Mouse (Mus musculus): ENCODE measurements around the gene Slc25a16. TPM values are rescaled to one million over a fixed set of nuclear protein-coding genes. Genes with fewer than 3 reads are reported as not detected.

Slc25a16 gene
- 10 to 100 TPM; 15.0 to 15.4 TPM for total RNA-seq (2021)
- long read RNA-seq, experiment 1, transcript Slc25a16-201 (9 exons, 3,145 nt): major isoform, 10 of 13 reads
- long read RNA-seq, experiment 1, partial matches to known transcripts: 0 of 13 reads
- long read RNA-seq, experiment 1, other reads (novel, unspliced or antisense): 3 of 13 reads
- long read RNA-seq, experiment 2, transcript Slc25a16-201 (9 exons, 3,145 nt): major isoform, 15 of 20 reads
- long read RNA-seq, experiment 2, partial matches to known transcripts: 1 of 20 reads
- long read RNA-seq, experiment 2, other reads (novel, unspliced or antisense): 4 of 20 reads

DNA sequence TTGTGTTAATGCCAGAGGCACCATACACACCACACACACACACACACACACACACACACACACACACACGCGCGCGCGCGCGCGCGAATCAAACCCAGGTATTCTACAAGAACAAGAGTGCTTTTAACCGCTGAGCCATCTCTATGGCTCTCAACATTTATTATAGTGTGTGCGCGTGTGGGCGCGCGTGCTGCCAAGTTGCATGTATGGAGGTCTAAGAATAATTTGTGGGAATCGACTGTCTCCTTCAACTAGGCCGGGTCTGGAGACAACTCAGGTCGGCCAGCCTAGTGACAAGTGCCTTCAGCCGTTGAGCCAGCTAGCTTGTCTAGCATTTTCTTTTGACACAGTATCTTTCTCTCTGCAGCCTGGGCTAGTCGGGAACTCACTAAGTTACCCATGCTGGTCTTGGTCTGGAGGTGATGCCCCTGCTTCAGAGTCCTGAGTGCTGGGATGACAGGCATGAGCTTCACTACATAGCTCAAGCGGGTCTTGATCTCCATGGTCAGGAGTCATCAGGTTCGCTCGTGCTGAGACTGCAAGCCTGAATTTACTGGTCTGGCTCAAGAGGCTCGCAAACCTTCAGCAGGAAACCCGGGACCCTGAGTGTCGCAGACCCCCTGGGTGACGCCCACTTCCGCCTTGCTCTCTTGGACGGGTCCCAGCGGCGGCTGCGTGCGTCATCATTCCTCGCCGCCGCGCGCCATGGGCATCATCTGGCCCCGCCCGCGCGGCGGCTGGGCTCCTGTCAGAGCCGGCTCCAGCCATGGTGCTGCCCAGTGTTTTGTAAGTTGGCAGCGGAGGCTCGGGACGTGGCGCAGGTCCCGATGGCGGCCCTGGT lies at the start of gene Slc25a16:
TSS of gene Slc25a16 (plus strand) at position 709 of the 841 bp plus-strand sequence.
- intact Hi-C loops (cut with DNase I): loop anchor here (1.0 kb wide), 1 partner anchor 128 kb away; the partner anchor contains the start of gene Ccar1
- peak; percentile 88 to 92 for DNase-seq

DNA sequence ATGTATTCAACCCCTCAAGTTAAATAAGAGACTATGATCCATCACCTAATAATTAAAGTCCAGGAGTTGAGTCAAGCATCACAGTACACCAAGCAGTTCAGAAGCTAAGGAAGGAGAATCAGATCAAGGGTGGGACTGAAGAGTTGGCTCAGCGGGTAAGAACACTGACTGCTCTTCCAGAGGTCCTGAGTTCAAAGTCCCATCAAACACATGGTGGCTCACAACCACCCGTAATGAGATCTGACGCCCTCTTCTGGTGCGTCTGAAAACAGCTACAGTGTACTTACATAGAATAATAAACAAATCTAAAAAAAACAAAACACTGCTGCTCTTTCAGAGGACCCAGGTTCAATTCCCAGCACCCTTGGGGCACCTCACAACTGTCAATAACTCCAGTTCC lies 45.6 kb upstream of the Slc25a16 start:
- DNase-seq: no peak
- intact Hi-C loops (cut with DNase I): no loop called here

DNA sequence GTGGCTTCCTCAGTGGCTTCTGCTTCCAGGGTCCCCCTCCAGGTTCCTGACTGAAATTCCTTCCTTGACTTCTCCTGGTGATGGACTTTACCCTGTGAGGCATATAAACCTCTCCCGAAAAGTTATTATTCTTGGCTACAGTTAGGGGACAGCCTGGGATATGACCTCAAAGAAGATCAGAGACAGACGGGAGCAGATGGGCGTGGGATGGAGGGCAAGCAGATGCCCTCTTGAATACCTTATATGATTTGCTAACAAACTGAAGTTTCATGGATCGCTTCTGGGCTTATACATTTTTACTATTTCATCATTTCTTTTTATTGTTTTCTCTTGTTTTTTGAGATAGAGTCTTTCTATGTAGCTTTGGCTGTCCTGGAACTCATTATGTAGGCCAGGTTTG lies 44.9 kb upstream of the Slc25a16 start:
- intact Hi-C loops (cut with DNase I): no loop called here
- no peak for DNase-seq

DNA sequence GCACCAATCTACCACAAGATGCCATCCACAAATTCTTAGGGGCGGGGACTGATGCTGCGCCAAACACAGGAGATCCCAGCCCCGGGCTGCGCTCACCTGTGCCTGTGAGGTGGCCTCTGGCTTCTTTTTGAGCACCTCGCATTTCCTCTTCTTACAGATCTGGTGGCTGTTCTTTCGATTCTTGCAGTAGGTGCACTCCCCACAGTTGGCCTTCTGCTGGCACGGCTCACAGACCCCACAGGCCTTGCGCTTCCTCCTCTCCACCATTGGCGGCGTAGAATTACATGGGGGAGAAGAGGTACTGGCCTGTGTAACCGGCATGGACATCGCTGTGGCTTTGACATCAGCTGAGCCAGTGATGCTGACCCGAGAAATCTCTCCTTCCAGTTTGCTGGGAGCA lies 42.4 kb upstream of the Slc25a16 start:
- intact Hi-C loops (cut with DNase I): no loop called here
- no peak for DNase-seq

DNA sequence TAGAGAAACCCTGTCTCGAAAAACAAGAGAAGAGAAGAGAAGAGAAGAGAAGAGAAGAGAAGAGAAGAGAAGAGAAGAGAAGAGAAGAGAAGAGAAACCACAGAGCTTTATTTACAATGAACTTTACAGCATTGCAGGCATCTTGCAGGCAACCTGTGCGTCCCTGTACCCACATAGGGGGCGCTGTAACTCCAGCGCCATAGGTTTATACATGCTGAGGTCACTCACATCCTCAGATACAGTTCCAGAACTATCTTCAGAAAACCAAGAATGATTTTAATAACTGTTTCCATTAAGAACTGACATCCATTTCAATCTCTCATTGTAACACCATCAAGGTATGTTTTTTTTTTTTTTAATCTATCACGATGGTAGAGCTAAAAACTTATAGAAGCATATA lies 39.2 kb upstream of the Slc25a16 start:
- DNase-seq: no peak
- intact Hi-C loops (cut with DNase I): no loop called here

DNA sequence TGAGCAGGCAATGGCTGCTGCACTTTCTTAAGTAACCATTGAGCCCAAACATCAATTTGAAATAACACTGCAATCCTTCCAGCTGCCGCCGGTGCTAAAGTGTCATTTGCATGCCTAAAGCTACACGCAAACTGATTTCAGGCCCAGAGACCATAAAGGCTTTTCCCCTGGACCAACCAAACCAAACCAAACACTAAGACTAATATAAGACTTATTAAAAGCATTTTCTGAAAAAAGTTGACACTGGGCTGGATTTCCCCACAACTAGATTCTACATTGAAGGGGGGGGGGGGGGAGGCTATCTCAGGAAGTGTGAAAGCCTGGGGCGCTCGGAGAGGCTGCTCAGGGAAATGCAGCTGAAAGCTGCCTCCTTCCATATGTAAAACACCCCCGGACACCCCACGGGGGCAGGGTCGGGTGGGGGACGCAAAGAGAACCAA lies 36.5 kb upstream of the Slc25a16 start:
- intact Hi-C loops (cut with DNase I): no loop called here
- DNase-seq: no peak

DNA sequence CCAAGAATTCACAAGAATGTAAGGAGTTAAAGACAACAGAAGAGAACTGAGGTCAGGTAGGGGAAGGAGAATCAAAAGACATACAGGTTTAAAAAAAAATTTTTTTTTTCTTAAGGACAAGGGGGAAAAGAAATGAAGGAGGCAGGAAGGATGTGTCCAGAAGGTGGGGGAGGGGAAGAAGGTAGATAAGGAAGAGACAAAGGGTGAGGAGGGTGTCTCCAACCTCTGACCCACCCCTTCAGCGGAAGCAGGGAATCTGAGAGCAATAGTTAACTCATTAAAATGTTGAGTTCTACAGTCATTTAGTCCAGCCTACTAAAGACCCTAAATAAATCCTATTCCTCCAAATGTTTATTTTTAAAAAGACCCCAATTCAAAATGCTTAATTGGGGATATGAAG lies 35.9 kb upstream of the Slc25a16 start:
- DNase-seq: no peak
- intact Hi-C loops (cut with DNase I): no loop called here

DNA sequence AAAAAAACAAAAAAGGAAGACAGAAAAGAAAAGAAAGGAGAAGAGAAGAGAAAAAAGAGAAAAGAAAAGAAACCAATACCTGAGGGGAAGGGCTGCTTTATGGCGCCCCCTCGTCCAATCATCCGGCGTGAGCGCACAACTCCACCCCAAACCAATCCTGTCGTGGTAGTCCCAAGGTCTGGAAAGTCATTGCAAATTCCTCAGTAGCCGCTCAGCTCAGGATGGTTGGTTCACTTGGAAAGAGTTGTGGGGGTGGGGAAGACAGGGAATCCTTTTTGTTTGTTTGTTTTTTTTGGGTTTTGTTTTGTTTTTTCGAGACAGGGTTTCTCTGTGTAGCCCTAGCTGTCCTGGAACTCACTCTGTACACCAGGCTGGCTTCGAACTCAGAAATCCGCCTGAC lies 35.0 kb upstream of the Slc25a16 start:
- no peak for DNase-seq
- intact Hi-C loops (cut with DNase I): no loop called here

DNA sequence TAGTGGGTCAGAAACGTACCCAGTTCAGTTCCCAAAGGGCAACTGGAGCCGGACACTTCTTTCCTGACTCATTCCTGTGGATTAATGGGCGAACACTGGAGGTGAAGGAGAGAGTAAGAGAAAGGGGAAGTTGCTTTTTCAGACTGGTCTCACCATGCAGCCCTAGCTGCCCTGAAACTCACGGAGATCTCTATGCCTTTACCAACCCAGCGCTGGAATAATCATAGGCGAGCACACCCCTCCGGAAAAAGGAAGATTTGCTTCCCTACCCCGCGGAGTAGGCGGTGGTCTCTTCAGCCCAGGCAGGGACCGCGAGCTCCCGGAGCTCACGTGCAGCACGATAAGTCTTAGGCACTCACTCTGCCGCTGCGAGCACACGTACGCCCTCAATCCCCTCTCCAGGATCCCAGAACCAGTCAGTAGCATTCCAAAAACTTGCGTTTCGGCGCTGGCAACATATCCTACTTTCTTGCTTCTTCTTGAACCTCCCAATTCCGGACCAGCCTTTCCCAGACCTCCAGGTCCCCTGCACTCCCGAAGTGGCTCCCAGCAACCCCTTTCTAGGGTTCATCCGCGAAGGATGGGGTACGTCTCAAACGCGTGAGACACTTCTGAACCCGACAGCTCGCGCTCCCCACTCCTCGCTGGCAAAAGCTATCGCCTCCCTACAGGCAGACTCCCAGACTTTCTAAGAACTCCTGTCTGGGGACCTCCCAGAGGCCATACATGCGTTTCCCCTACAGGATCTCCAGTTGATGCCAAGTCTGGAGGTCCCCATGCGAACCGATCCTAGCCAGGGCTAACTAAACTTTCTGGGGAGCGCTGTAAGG lies 34.2 kb upstream of the Slc25a16 start:
- peak in 1 of 2 experiments; percentile 5 for DNase-seq
- intact Hi-C loops (cut with DNase I): no loop called here

DNA sequence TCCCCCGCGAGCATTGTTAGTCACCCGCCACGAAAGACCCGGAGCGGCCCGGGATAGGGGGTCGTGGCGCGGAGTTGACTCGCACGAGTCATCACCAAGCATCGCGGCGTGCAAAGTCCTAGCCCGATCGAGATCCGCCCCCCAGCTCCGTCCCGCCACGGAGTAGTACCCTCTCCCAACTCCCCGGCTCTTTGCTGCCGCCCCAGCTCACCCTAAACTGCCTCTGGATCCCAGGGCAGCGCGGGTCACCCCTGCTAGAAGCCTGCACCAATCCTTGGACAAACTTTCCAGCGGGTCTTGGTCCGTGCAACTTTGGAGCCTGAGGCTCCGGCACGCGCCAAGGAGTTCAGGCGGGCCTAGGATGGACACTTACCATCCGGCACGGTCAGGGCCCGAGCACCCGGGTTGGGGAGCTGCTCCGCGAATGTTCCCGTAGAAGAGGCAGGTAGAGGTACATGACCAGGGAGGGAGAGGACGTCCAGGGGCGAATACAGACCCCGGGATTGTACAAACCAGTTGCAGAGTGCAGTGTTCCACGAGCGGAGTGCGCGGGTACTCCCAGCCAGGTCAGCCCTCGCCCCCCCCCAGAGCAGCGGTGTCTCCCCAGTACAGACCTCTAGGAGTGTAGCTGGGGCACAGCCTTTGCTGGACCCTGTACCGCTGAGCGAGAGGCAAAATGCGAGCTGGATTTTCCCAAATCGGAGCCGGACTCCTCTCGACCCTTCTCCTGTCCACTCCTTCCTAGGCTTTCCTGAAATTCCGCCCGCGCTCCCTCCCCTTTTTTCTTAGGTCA lies 33.4 kb upstream of the Slc25a16 start:
- intact Hi-C loops (cut with DNase I): no loop called here
- peak; percentile 35 to 56 for DNase-seq

DNA sequence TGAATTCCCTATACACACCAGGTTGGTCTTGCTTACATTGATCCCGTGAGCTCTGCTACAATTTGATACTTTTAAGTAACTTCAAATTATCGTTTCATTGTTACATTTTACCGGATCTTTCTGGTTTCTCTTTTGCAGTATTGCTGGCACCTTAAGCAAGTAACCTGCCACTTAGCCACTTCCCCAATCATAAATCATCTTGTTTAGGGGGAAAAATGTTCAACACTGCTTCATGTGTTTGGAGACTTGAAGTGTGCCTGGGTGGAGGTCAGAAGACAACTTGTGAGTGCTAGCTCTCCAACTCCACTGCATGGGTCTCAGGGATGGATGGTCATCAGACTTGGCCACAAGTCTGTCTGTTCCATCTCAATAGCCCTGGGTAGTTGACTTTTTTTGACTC lies 29.4 kb upstream of the Slc25a16 start:
- intact Hi-C loops (cut with DNase I): no loop called here
- no peak for DNase-seq

DNA sequence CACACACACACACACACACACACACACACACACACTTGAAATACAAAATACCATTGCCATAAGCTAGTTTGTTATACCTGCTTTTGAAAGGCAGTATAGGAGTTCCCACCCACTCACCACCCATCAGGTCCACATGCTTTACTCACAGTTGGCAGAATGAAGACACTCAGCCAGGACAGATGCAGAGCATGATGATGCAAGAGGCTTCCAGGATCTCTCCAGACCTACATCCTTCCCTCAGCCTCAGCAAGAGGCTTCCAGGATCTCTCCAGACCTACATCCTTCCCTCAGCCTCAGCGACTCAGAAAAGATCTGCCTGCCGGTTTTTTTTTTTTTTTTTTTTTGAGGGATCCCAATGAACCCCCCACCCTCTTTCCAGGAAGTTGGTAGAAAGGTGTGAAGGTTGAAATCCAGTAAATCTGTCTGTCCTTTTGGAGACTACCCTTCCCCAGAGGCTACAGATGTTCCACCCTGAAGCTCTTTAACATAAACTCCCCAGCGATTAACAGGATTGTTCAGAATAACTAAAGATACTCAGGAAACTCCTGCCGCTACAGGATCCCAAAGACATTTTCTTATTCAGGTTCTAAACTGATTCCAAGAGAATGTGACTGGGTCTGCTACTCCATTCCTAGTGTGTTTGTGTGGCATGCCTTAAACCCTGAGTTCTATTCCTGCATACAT lies 27.7 kb upstream of the Slc25a16 start:
- DNase-seq: no peak
- intact Hi-C loops (cut with DNase I): no loop called here

DNA sequence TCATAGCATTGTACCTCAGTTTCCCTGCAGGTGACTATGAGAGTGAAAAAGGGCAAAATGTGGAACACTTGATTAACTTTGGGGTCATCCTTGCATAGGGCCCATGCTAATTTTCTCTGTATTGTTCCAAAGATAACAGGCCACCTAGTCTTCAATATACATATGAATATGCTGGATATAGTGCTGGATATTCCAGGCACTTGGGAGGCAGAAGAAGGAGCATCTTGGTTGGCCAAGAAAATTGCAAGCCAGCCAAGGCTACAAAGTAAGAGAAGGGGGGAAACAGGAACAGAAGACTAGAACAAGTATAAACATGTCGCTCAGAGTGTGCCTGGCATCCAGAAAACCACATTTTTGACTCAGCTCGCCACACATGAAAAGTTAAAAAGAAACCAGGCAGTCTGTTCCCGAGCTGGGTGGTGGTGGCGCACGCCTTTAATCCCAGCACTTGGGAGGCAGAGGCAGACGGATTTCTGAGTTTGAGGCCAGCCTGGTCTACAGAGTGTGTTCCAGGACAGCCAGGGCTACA lies 27.0 kb upstream of the Slc25a16 start:
- intact Hi-C loops (cut with DNase I): no loop called here
- DNase-seq: no peak

DNA sequence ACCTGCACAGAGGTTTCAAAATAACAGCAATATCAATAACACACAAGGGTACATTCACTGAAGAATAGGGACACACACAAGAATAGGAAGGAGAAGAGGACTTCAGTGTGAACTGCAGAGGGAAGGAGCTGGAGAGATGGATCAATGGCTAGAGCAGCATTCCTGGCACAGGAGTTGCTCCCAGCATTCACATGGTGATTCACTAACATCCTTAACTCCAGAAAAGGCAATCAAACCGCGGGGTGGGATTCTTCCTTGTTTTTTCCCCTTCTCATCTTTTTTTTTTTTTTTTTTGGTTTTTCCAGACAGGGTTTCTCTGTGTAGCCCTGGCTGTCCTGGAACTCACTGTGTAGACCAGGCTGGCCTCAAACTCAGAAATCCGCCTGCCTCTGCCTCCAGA lies 26.0 kb upstream of the Slc25a16 start:
- intact Hi-C loops (cut with DNase I): no loop called here
- DNase-seq: no peak

DNA sequence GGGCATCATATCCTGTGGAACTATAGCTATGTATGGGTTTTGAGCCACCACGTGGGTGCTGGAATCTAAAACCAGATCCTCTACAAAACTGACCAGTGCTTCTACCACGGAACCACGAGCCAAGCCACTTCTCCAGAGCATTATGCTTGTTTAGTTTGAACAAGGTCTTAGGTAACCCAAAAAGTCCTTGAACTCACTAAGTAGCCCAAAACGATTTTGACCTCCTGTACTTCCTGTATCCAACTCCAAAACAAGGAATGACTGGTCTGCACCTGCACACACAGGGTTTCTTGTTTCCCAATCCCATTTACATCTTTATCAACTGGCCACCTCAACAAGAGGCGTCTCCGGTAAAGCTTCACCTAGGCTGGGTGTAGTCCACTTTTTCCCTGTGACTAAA lies 25.0 kb upstream of the Slc25a16 start:
- DNase-seq: no peak
- intact Hi-C loops (cut with DNase I): no loop called here

DNA sequence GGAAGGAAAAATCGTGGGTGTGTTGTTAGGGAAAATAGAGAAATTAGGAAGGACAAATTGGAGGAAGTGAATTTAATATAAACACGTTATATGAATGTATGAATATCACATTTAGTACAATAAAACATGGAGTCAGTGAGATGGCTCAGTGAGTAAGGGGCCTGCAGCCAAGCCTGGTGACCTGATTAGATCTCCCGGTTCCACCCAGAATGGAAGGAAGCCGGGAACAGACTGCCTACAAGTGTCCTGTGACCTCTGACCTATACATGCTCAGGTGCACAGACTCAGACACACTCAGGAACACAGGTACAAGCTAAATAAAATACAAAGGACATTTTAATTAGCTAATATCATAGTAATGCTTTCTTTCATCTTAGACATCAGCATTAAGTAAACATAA lies 24.4 kb upstream of the Slc25a16 start:
- intact Hi-C loops (cut with DNase I): no loop called here
- DNase-seq: no peak

DNA sequence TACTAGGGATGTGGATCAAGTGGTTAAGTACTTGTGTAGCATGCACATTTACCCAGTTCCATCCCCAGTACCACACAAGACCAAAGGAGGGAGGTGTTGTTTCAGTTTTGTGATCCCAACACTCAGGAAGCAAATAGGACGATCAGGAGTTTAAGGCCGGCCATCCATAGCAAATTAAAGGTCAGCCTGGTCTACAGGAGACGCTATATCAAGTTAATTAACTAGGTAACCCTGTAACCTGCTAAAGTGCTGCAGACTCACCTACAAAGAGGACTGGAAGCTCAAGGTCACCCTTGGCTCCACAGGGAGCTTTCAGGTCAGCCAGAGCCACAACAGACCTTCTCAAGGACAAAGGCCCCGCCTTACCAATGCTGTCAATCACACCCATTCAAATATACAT lies 23.7 kb upstream of the Slc25a16 start:
- DNase-seq: no peak
- intact Hi-C loops (cut with DNase I): no loop called here

DNA sequence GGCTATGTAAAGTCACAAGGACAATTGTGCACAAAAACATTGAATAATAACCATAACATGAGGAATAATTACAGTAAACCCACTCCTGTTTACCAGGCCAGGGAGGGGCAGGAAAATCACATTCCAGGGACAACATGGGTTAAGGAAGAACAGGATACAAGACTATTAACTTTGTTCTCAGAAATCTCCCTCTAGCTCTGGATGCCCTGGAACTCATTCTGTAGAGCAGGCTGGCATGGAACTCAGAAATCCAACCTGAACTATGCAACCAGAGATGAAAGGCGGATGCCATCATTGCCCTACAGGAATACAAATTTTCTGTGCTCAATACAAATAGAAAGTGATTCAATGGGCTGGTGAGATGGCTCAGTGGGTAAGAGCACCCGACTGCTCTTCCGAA lies 23.0 kb upstream of the Slc25a16 start:
- intact Hi-C loops (cut with DNase I): no loop called here
- DNase-seq: no peak

DNA sequence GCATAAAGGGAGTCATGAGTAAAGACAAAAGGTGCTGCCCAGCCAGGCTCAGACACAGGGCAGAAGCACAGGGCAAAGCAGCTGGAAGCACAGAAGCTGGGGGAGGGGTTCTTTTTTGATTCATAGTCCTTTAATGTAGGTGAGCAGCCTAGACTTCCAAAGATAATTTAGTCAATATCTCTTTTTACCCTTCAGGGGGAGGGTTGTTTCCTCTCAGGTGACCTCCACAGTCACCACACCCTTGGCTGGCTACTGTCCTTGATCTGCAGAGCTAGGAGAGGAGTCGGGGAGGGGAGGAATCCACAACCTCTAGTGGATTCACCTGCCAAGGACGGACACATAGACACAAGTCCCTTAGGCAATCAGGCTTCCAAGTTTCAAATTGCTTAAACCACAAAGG lies 22.4 kb upstream of the Slc25a16 start:
- no peak for DNase-seq
- intact Hi-C loops (cut with DNase I): no loop called here

Data from gastrocnemius, postnatal 36 days (tissue).